ENCODE assay signal across 8 mouse cellular contexts in genomic region chr4:95049153-95049552, GRCm38 (mm10). TPM values are rescaled to one million over a fixed set of nuclear protein-coding genes. Genes with fewer than 3 reads are reported as not detected.
DNase-seq lines count a peak whose midpoint lies in the region; ATAC-seq and TF ChIP-seq lines count a peak whose summit lies in the region.

No protein-coding gene starts in this region.

- no peaks in the 10 kb centered on the region for H3K36me3 ChIP-seq in liver, adult 2 months (ENCODE audit: control insufficient read depth, insufficient read depth, low read length)
- H3K36me3 ChIP-seq in embryonic facial prominence, embryonic 13.5 days, result no peaks in the 10 kb centered on the region
- no peaks in the 10 kb centered on the region for H3K36me3 ChIP-seq in intestine, embryonic 15.5 days
- H3K36me3 ChIP-seq in neural tube, embryonic 13.5 days, result no peaks in the 10 kb centered on the region

- no peaks in the 10 kb centered on the region for H3K9me3 ChIP-seq in embryonic facial prominence, embryonic 13.5 days
- no peaks in the 10 kb centered on the region for H3K9me3 ChIP-seq in intestine, embryonic 15.5 days
- no peaks in the 10 kb centered on the region for H3K9me3 ChIP-seq in neural tube, embryonic 13.5 days

- no peak overlapping the region for H3K27ac ChIP-seq in liver, adult 2 months (replicated peaks; ENCODE audit: insufficient read depth, low read depth, low read length)
- no peak overlapping the region for H3K27ac ChIP-seq in embryonic facial prominence, embryonic 13.5 days
- H3K27ac ChIP-seq in intestine, embryonic 15.5 days, result 0 out of 2 replicates have a peak overlapping the region, but pooled peaks have one; percentile 17
- no peak overlapping the region for H3K27ac ChIP-seq in neural tube, embryonic 13.5 days (replicated peaks)

- H3K9ac ChIP-seq in liver, adult 2 months (ENCODE audit: low read depth, low read length), result no peak overlapping the region
- H3K9ac ChIP-seq in embryonic facial prominence, embryonic 13.5 days, result 0 out of 2 replicates have a peak overlapping the region, but pooled peaks have one; percentile 11
- peak overlapping the region; percentile 45 for H3K9ac ChIP-seq in intestine, embryonic 15.5 days
- peak overlapping the region; percentile 80 for H3K9ac ChIP-seq in neural tube, embryonic 13.5 days

- H3K4me3 ChIP-seq in liver, adult 2 months (ENCODE audit: insufficient read depth, low read depth, low read length), result no peak overlapping the region
- H3K4me3 ChIP-seq in embryonic facial prominence, embryonic 13.5 days, result peak overlapping the region; percentile 77
- H3K4me3 ChIP-seq in intestine, embryonic 15.5 days (replicated peaks), result peak overlapping the region; percentile 87
- peak overlapping the region; percentile 76 for H3K4me3 ChIP-seq in neural tube, embryonic 13.5 days

- ATAC-seq in embryonic facial prominence, embryonic 13.5 days (ENCODE audit: insufficient number of reproducible peaks, insufficient read depth, low FRiP score, low TSS enrichment, low read depth), result no peak
- ATAC-seq in intestine, embryonic 15.5 days, result no peak
- ATAC-seq in neural tube, embryonic 13.5 days (ENCODE audit: low read depth), result no peak
- no peak for ATAC-seq in cerebellum, adult (ENCODE audit: insufficient number of reproducible peaks, low FRiP score, low TSS enrichment)
- ATAC-seq in granulocyte monocyte progenitor cell, adult 5-6 weeks (replicated peaks; ENCODE audit: poor library complexity, severe bottlenecking), result no peak
- ATAC-seq in megakaryocyte progenitor cell, adult 5-6 weeks (replicated peaks; ENCODE audit: poor library complexity), result no peak

- no peaks in the 10 kb centered on the region for H3K79me2 ChIP-seq in liver, adult 2 months (ENCODE audit: control insufficient read depth, insufficient read depth, low read length)

- TF ChIP-seq CTCF in liver, adult 2 months (IDR thresholded peaks at IDR 0.05; ENCODE audit: low read depth, low read length), result no peak

- 0 out of 2 replicates have a peak, but pooled peaks cover 2% of the 10 kb centered on the region for H3K4me1 ChIP-seq in liver, adult 2 months (ENCODE audit: control insufficient read depth, insufficient read depth, low read length)
- peaks cover 15% of the 10 kb centered on the region for H3K4me1 ChIP-seq in embryonic facial prominence, embryonic 13.5 days
- H3K4me1 ChIP-seq in intestine, embryonic 15.5 days (replicated peaks), result peaks cover 11% of the 10 kb centered on the region
- H3K4me1 ChIP-seq in neural tube, embryonic 13.5 days (replicated peaks), result peaks cover 31% of the 10 kb centered on the region

- TF ChIP-seq POLR2A in liver, adult 2 months (IDR thresholded peaks at IDR 0.05; ENCODE audit: extremely low read depth, insufficient read depth, low read length), result no peak

- H3K4me2 ChIP-seq in embryonic facial prominence, embryonic 13.5 days, result peak overlapping the region; percentile 94
- peak overlapping the region; percentile 77 for H3K4me2 ChIP-seq in intestine, embryonic 15.5 days (replicated peaks)
- peak overlapping the region; percentile 96 for H3K4me2 ChIP-seq in neural tube, embryonic 13.5 days

- 76% methylated on average over 2 of the region's 2 CpGs for WGBS in liver, adult 2 months
- WGBS in embryonic facial prominence, embryonic 13.5 days, result 53% methylated on average over 2 of the region's 2 CpGs
- WGBS in intestine, embryonic 15.5 days, result 22% methylated on average over 2 of the region's 2 CpGs
- 39% methylated on average over 2 of the region's 2 CpGs for WGBS in neural tube, embryonic 13.5 days

- DNase-seq in liver, adult 2 months (ENCODE audit: extremely low read depth, low read depth, low spot score), result peak; percentile 8
- DNase-seq in liver, result no peak

- no peaks in the 10 kb centered on the region for H3K27me3 ChIP-seq in liver, adult 2 months (ENCODE audit: control insufficient read depth, insufficient read depth, low read length)
- no peaks in the 10 kb centered on the region for H3K27me3 ChIP-seq in embryonic facial prominence, embryonic 13.5 days
- H3K27me3 ChIP-seq in intestine, embryonic 15.5 days (replicated peaks), result no peaks in the 10 kb centered on the region
- no peaks in the 10 kb centered on the region for H3K27me3 ChIP-seq in neural tube, embryonic 13.5 days

RNA-seq across cellular contexts. Expression of gene Jun, which starts 2.9 kb away (rescaled TPM):
- 3.7 and 5.2 TPM in 2 replicates for total RNA-seq in liver, adult 2 months (2014; rRNA removed)
- 3.2 and 5.7 TPM in 2 replicates for polyA plus RNA-seq in liver, adult 2 months (2012; rRNA removed)
- 56.3 and 61.2 TPM in 2 replicates for polyA plus RNA-seq in embryonic facial prominence, embryonic 13.5 days (2015; fragmentation: Nextera tagmentation; extraction: Ambion mirVana)
- 83.6 and 88.6 TPM in 2 replicates for polyA plus RNA-seq in intestine, embryonic 15.5 days (2015; fragmentation: Nextera tagmentation; extraction: Ambion mirVana)
- 77.6 and 79.5 TPM in 2 replicates for polyA plus RNA-seq in neural tube, embryonic 13.5 days (2015; fragmentation: Nextera tagmentation; extraction: Ambion mirVana)
- total RNA-seq in granulocyte monocyte progenitor cell, adult 5-6 weeks (2014; fragmentation: Nextera tagmentation), result 16.9 and 26.1 TPM in 2 replicates
- total RNA-seq in granulocyte monocyte progenitor cell, adult 5-6 weeks (2017), result 173 and 195 TPM in 2 replicates
- 64.6 and 106 TPM in 2 replicates for total RNA-seq in megakaryocyte progenitor cell, adult 5-6 weeks (2015)
- 121 and 159 TPM in 2 replicates for total RNA-seq in megakaryocyte progenitor cell, adult 5-6 weeks (2017)
